24 mouse cellular contexts compared by ENCODE assay signal in genomic region chr1:24549050-24549449, GRCm38 (mm10). TPM values are rescaled to one million over a fixed set of nuclear protein-coding genes. Genes with fewer than 3 reads are reported as not detected.
DNase-seq lines count a peak whose midpoint lies in the region; ATAC-seq and TF ChIP-seq lines count a peak whose summit lies in the region.
"Had no signal": no experiment of that assay in that cellular context is flagged by ENCODE, and none has a peak within 500 bp of the region (broad histone marks: within the 10 kb centered on the region; RNA-seq: fewer than 3 reads in every experiment).

No protein-coding gene starts in this region.

- H3K9me3 ChIP-seq in kidney, embryonic 15.5 days (replicated peaks), result no peaks in the 10 kb centered on the region
- no peaks in the 10 kb centered on the region for H3K9me3 ChIP-seq in kidney, postnatal 0 days (replicated peaks; ENCODE audit: low read length)
- H3K9me3 ChIP-seq: embryonic facial prominence, embryonic 10.5 days; embryonic facial prominence, embryonic 12.5 days; forebrain, embryonic 13.5 days; G1E had no signal

- no peak overlapping the region for H3K4me3 ChIP-seq in kidney, embryonic 15.5 days (replicated peaks)
- no peak overlapping the region for H3K4me3 ChIP-seq in kidney, postnatal 0 days (replicated peaks; ENCODE audit: low read depth, low read length)
- H3K4me3 ChIP-seq: embryonic facial prominence, embryonic 10.5 days; embryonic facial prominence, embryonic 12.5 days; forebrain, embryonic 13.5 days had no signal

- no peaks in the 10 kb centered on the region for H3K36me3 ChIP-seq in kidney, embryonic 15.5 days
- H3K36me3 ChIP-seq in kidney, postnatal 0 days (ENCODE audit: insufficient read depth, low read length), result no peaks in the 10 kb centered on the region
- H3K36me3 ChIP-seq: embryonic facial prominence, embryonic 10.5 days; embryonic facial prominence, embryonic 12.5 days; G1E had no signal

- no peaks in the 10 kb centered on the region for H3K27me3 ChIP-seq in kidney, embryonic 15.5 days
- no peaks in the 10 kb centered on the region for H3K27me3 ChIP-seq in kidney, postnatal 0 days (ENCODE audit: insufficient read depth, low read length)
- H3K27me3 ChIP-seq: CH12.LX; embryonic facial prominence, embryonic 12.5 days; forebrain, embryonic 13.5 days had no signal

- peak overlapping the region; percentile 12; the same call in 1 of the 2 replicates for H3K4me2 ChIP-seq in kidney, embryonic 15.5 days
- H3K4me2 ChIP-seq in kidney, postnatal 0 days (ENCODE audit: low read length), result peak overlapping the region; percentile 25; the same call in 1 of the 2 replicates
- H3K4me2 ChIP-seq: embryonic facial prominence, embryonic 12.5 days; forebrain, embryonic 13.5 days had no signal

- H3K27ac ChIP-seq in kidney, embryonic 15.5 days, result no peak overlapping the region
- no peak overlapping the region for H3K27ac ChIP-seq in kidney, postnatal 0 days
- H3K27ac ChIP-seq: embryonic facial prominence, embryonic 10.5 days; embryonic facial prominence, embryonic 12.5 days; forebrain, embryonic 13.5 days had no signal

- 48% methylated on average over 8 of the region's 8 CpGs for WGBS in kidney, embryonic 15.5 days
- 49% methylated on average over 8 of the region's 8 CpGs for WGBS in kidney, postnatal 0 days

- ATAC-seq in kidney, embryonic 15.5 days (replicated peaks; ENCODE audit: low FRiP score), result peak; percentile 79; the same call in 1 of the 2 replicates
- no peak for ATAC-seq in kidney, postnatal 0 days (replicated peaks; ENCODE audit: low FRiP score, low read depth)
- ATAC-seq in granulocyte monocyte progenitor cell, adult 5-6 weeks (replicated peaks; ENCODE audit: poor library complexity, severe bottlenecking), result peak; percentile 46
- ATAC-seq: activated CD4-positive, CD25-positive, alpha-beta regulatory T cell, adult 4 months; CD4-positive, CD25-positive, alpha-beta regulatory T cell, adult 4 months; forebrain, embryonic 13.5 days; Patski had no signal

- peaks cover 9% of the 10 kb centered on the region; the same call in 1 of the 2 replicates for H3K4me1 ChIP-seq in kidney, embryonic 15.5 days
- no peaks in the 10 kb centered on the region for H3K4me1 ChIP-seq in kidney, postnatal 0 days (replicated peaks; ENCODE audit: insufficient read depth, low read length)
- H3K4me1 ChIP-seq: forebrain, embryonic 13.5 days had no signal

- no peak for TF ChIP-seq CTCF in kidney, postnatal 0 days (IDR thresholded peaks at IDR 0.05; ENCODE audit: low read depth)

- no peak overlapping the region for H3K9ac ChIP-seq in kidney, embryonic 15.5 days
- H3K9ac ChIP-seq in kidney, postnatal 0 days (ENCODE audit: low read depth, low read length), result no peak overlapping the region
- H3K9ac ChIP-seq: embryonic facial prominence, embryonic 12.5 days; forebrain, embryonic 13.5 days had no signal

- DNase-seq in kidney, postnatal 4 days, result no peak
- peak; percentile 56 for DNase-seq in kidney, postnatal 0 days (ENCODE audit: low spot score)
- DNase-seq in kidney, postnatal 14 days, result no peak
- peak; percentile 14 for DNase-seq in mesoderm, embryonic 11.5 days (ENCODE audit: low read depth, low spot score)
- no peak for DNase-seq in ovary, adult 18-20 months (ENCODE audit: low spot score)
- DNase-seq: adrenal gland, adult 8-10 months; adrenal gland, postnatal 14 days; adrenal gland, postnatal 36 days; B cell, adult 2 months; cerebellum, adult 11-12 months; cerebellum, adult 2 months; cerebellum, adult 9-10 months; cerebellum, postnatal 10 days; cerebellum, postnatal 25 days had no signal

RNA-seq across cellular contexts. Expression of gene Col19a1, which starts 38.2 kb away (rescaled TPM):
- 0.26 and 0.30 TPM in 2 replicates for polyA plus RNA-seq in kidney, embryonic 15.5 days (2015; fragmentation: Nextera tagmentation; extraction: Ambion mirVana)
- 0.06 and 0.16 TPM in 2 replicates for polyA plus RNA-seq in kidney, postnatal 0 days (2015; fragmentation: Nextera tagmentation; extraction: Ambion mirVana)
- not detected in 2 replicates for total RNA-seq in granulocyte monocyte progenitor cell, adult 5-6 weeks (2014; fragmentation: Nextera tagmentation)
- 0.04 and 0.72 TPM in 2 replicates for total RNA-seq in granulocyte monocyte progenitor cell, adult 5-6 weeks (2017)
- total RNA-seq: adrenal gland, postnatal 14 days; CH12.LX had no signal
- polyA plus RNA-seq: CD4-positive, CD25-positive, alpha-beta regulatory T cell, adult 4 months; G1E; Patski had no signal

Comparison
In these comparisons a context has a peak if more than half of its experiments do, and no peak if none do; other contexts are left out.
1. DNase-seq: peak in kidney, postnatal 0 days (single experiment) and mesoderm, embryonic 11.5 days (single experiment); none in kidney, postnatal 4 days (0 of 2), kidney, postnatal 14 days (single experiment) and ovary, adult 18-20 months (single experiment).